Mouse (Mus musculus) bone marrow, adult 2 months (tissue): ENCODE data around the gene Qars.

ENCODE experiments used
- CTCF ChIP-seq: fragments of 200-500 bp; IDR thresholded peaks from 2 replicates; pipeline ENCODE4 v1.5.1; 2011; ENCODE audit warnings: low read length, control low read depth; ENCODE audit not compliant: control insufficient read depth, insufficient read depth
- POLR2A ChIP-seq: fragments of 200-500 bp; IDR thresholded peaks from 2 replicates; pipeline ENCODE4 v1.6.1; 2011; ENCODE audit warnings: low read depth, mild to moderate bottlenecking, control low read depth, low read length, borderline replicate concordance; ENCODE audit not compliant: control insufficient read depth

- TF ChIP-seq POLR2A: no peak
- TF ChIP-seq CTCF: no peak
These were observed 56.6 kb downstream of the Qars start for GRCm38 (mm10) chr9:108564131-108564530.
